8 mouse cellular contexts compared by ENCODE assay signal in genomic region chr3:137868094-137868913, GRCm38 (mm10). TPM values are rescaled to one million over a fixed set of nuclear protein-coding genes. Genes with fewer than 3 reads are reported as not detected.
DNase-seq lines count a peak whose midpoint lies in the region; ATAC-seq lines count a peak whose summit lies in the region.

No protein-coding gene starts in this region.

- no peaks in the 10 kb centered on the region for H3K27me3 ChIP-seq in neural tube, embryonic 11.5 days (ENCODE audit: control insufficient read depth, insufficient read depth, low read length)
- H3K27me3 ChIP-seq in hindbrain, embryonic 14.5 days (ENCODE audit: control insufficient read depth, insufficient read depth, low read length): no peaks in the 10 kb centered on the region
- H3K27me3 ChIP-seq in midbrain, embryonic 16.5 days (ENCODE audit: control insufficient read depth, insufficient read depth, low read depth, low read length): no peaks in the 10 kb centered on the region

- peak overlapping the region; percentile 97 for H3K27ac ChIP-seq in neural tube, embryonic 11.5 days (ENCODE audit: low read depth, low read length)
- H3K27ac ChIP-seq in hindbrain, embryonic 14.5 days: peak overlapping the region; percentile 97
- peak overlapping the region; percentile 92 for H3K27ac ChIP-seq in midbrain, embryonic 16.5 days (ENCODE audit: low read length)

- H3K4me1 ChIP-seq in neural tube, embryonic 11.5 days (ENCODE audit: control insufficient read depth, insufficient read depth, low read length): peaks cover 6% of the 10 kb centered on the region; the same call in 1 of the 2 replicates
- H3K4me1 ChIP-seq in hindbrain, embryonic 14.5 days (replicated peaks; ENCODE audit: control insufficient read depth, insufficient read depth, low read length): peaks cover 22% of the 10 kb centered on the region
- H3K4me1 ChIP-seq in midbrain, embryonic 16.5 days (ENCODE audit: control insufficient read depth, insufficient read depth, low read length): peaks cover 18% of the 10 kb centered on the region

- peak; percentile 62 for DNase-seq in cerebellum, adult 9-10 months
- DNase-seq in cerebellum, adult 9-11 months: no peak
- no peak for DNase-seq in neural tube, embryonic 11.5 days (ENCODE audit: low spot score)
- DNase-seq in neural tube, embryonic 10.5 days (ENCODE audit: extremely low spot score, low spot score): no peak
- DNase-seq in hindbrain, embryonic 14.5 days (ENCODE audit: low spot score): peak; percentile 46
- no peak for DNase-seq in cerebellum, adult 18-20 months
- no peak for DNase-seq in cerebellum, postnatal 36 days

- H3K4me2 ChIP-seq in neural tube, embryonic 11.5 days (ENCODE audit: low read depth): peak overlapping the region; percentile 89
- peak overlapping the region; percentile 86 for H3K4me2 ChIP-seq in hindbrain, embryonic 14.5 days (replicated peaks)
- peak overlapping the region; percentile 64 for H3K4me2 ChIP-seq in midbrain, embryonic 16.5 days (ENCODE audit: low read length)

- peak; percentile 6 for ATAC-seq in neural tube, embryonic 11.5 days (ENCODE audit: insufficient read depth, low FRiP score, low TSS enrichment)
- ATAC-seq in hindbrain, embryonic 14.5 days (ENCODE audit: low FRiP score): no peak
- no peak for ATAC-seq in midbrain, embryonic 16.5 days

- H3K4me3 ChIP-seq in neural tube, embryonic 11.5 days (ENCODE audit: low read depth, low read length): peak overlapping the region; percentile 72
- peak overlapping the region; percentile 90 for H3K4me3 ChIP-seq in hindbrain, embryonic 14.5 days (replicated peaks; ENCODE audit: low read length)
- H3K4me3 ChIP-seq in midbrain, embryonic 16.5 days (ENCODE audit: low read depth, low read length): peak overlapping the region; percentile 92

- peak overlapping the region; percentile 94 for H3K9ac ChIP-seq in neural tube, embryonic 11.5 days (ENCODE audit: low read length)
- peak overlapping the region; percentile 98 for H3K9ac ChIP-seq in hindbrain, embryonic 14.5 days
- peak overlapping the region; percentile 100 for H3K9ac ChIP-seq in midbrain, embryonic 16.5 days (ENCODE audit: low read depth, low read length)

- WGBS in neural tube, embryonic 11.5 days: 5% methylated on average over 26 of the region's 26 CpGs
- WGBS in hindbrain, embryonic 14.5 days: 4% methylated on average over 26 of the region's 26 CpGs
- WGBS in midbrain, embryonic 16.5 days: 3% methylated on average over 26 of the region's 26 CpGs

- no peaks in the 10 kb centered on the region for H3K9me3 ChIP-seq in neural tube, embryonic 11.5 days (ENCODE audit: control insufficient read depth, low read length)
- no peaks in the 10 kb centered on the region for H3K9me3 ChIP-seq in hindbrain, embryonic 14.5 days (ENCODE audit: control insufficient read depth, low read length)
- H3K9me3 ChIP-seq in midbrain, embryonic 16.5 days (replicated peaks; ENCODE audit: control insufficient read depth, low read length, poor library complexity, severe bottlenecking): no peaks in the 10 kb centered on the region

- no peaks in the 10 kb centered on the region for H3K36me3 ChIP-seq in neural tube, embryonic 11.5 days (ENCODE audit: control insufficient read depth, insufficient read depth, low read length)
- peaks cover 6% of the 10 kb centered on the region for H3K36me3 ChIP-seq in hindbrain, embryonic 14.5 days (replicated peaks; ENCODE audit: control insufficient read depth, insufficient read depth)
- no peaks in the 10 kb centered on the region for H3K36me3 ChIP-seq in midbrain, embryonic 16.5 days (ENCODE audit: control insufficient read depth, insufficient read depth, low read length)

RNA-seq across cellular contexts. Expression of gene Dnajb14, which starts 0.8 kb away (rescaled TPM):
- polyA plus RNA-seq in neural tube, embryonic 11.5 days (2014; fragmentation: Nextera tagmentation; extraction: Ambion mirVana): 8.7 and 11.0 TPM in 2 replicates
- polyA plus RNA-seq in hindbrain, embryonic 14.5 days (2014; fragmentation: Nextera tagmentation; extraction: Ambion mirVana): 19.1 and 19.8 TPM in 2 replicates
- 13.4 and 14.3 TPM in 2 replicates for polyA plus RNA-seq in midbrain, embryonic 16.5 days (2015; fragmentation: Nextera tagmentation; extraction: Ambion mirVana)

RNA-seq across cellular contexts. Expression of gene H2afz, which starts 4.0 kb away (rescaled TPM):
- polyA plus RNA-seq in neural tube, embryonic 11.5 days (2014; fragmentation: Nextera tagmentation; extraction: Ambion mirVana): 2,454 and 2,599 TPM in 2 replicates
- polyA plus RNA-seq in hindbrain, embryonic 14.5 days (2014; fragmentation: Nextera tagmentation; extraction: Ambion mirVana): 748 TPM in 2 replicates
- 652 and 731 TPM in 2 replicates for polyA plus RNA-seq in midbrain, embryonic 16.5 days (2015; fragmentation: Nextera tagmentation; extraction: Ambion mirVana)

RNA-seq across cellular contexts. Expression of gene Lamtor3, which starts 50.0 kb away (rescaled TPM):
- 94.8 and 97.7 TPM in 2 replicates for polyA plus RNA-seq in neural tube, embryonic 11.5 days (2014; fragmentation: Nextera tagmentation; extraction: Ambion mirVana)
- polyA plus RNA-seq in hindbrain, embryonic 14.5 days (2014; fragmentation: Nextera tagmentation; extraction: Ambion mirVana): 128 and 131 TPM in 2 replicates
- polyA plus RNA-seq in midbrain, embryonic 16.5 days (2015; fragmentation: Nextera tagmentation; extraction: Ambion mirVana): 132 and 133 TPM in 2 replicates

Comparison
In these comparisons a context has a peak if more than half of its experiments do, and no peak if none do; other contexts are left out.
1. DNase-seq: peak in cerebellum, adult 9-10 months (single experiment) and hindbrain, embryonic 14.5 days (single experiment); none in cerebellum, adult 9-11 months (single experiment), neural tube, embryonic 11.5 days (single experiment), neural tube, embryonic 10.5 days (single experiment), cerebellum, adult 18-20 months (0 of 2) and cerebellum, postnatal 36 days (0 of 2).
2. Peak in every context shown above with its lines, with median percentiles within 50 percentile points of each other: H3K27ac ChIP-seq, H3K4me2 ChIP-seq, H3K4me3 ChIP-seq and H3K9ac ChIP-seq.